Mouse (Mus musculus): ENCODE data around the gene Ube4b. TPM values are rescaled to one million over a fixed set of nuclear protein-coding genes. Genes with fewer than 3 reads are reported as not detected.

Ube4b gene
- polyA plus RNA-seq, 1 experiment from 2014 or later: 14.2 TPM

- 76% methylated on average over 4 of the region's 4 CpGs for WGBS
- ATAC-seq (no peak), DNase-seq (ENCODE audit: low spot score) (peak; percentile 28)
- H3K4me1 ChIP-seq (ENCODE audit: insufficient read depth, low read depth, low read length): no peaks in the 10 kb centered on the region
- H3K9ac ChIP-seq (replicated peaks; ENCODE audit: low read depth): no peak overlapping the region
- H3K4me2 ChIP-seq (replicated peaks; ENCODE audit: low read depth, low read length): no peak overlapping the region
- H3K36me3 ChIP-seq (ENCODE audit: insufficient read depth, low read length): no peaks in the 10 kb centered on the region
- no peaks in the 10 kb centered on the region for H3K9me3 ChIP-seq (ENCODE audit: low read length)
- H3K4me3 ChIP-seq (ENCODE audit: low read depth, low read length): no peak overlapping the region
- TF ChIP-seq CTCF (IDR thresholded peaks at IDR 0.05) (peak; percentile 68), EP300 (IDR thresholded peaks at IDR 0.05) (no peak)
- H3K27ac ChIP-seq (ENCODE audit: low read length): no peak overlapping the region
- no peaks in the 10 kb centered on the region for H3K27me3 ChIP-seq (replicated peaks; ENCODE audit: insufficient read depth, low read length)
These were observed 27.1 kb upstream of the Ube4b start for GRCm38 (mm10) chr4:149453656-149454055.

- Histone ChIP-seq H3K4me1 (ENCODE audit: insufficient read depth, low read depth, low read length) (0 out of 2 replicates have a peak, but pooled peaks cover 1% of the 10 kb centered on the region), H3K4me2 (replicated peaks; ENCODE audit: low read depth, low read length) (no peak overlapping the region), H3K9me3 (ENCODE audit: low read length) (no peaks in the 10 kb centered on the region), H3K4me3 (ENCODE audit: low read depth, low read length) (no peak overlapping the region), H3K36me3 (ENCODE audit: insufficient read depth, low read length) (no peaks in the 10 kb centered on the region), H3K27ac (ENCODE audit: low read length) (no peak overlapping the region), H3K9ac (replicated peaks; ENCODE audit: low read depth) (no peak overlapping the region), H3K27me3 (replicated peaks; ENCODE audit: insufficient read depth, low read length) (no peaks in the 10 kb centered on the region)
- no peak for DNase-seq (ENCODE audit: low spot score)
- WGBS: 75% methylated on average over 3 of the region's 3 CpGs
- TF ChIP-seq CTCF (IDR thresholded peaks at IDR 0.05): no peak
- TF ChIP-seq EP300 (IDR thresholded peaks at IDR 0.05): no peak
- ATAC-seq: no peak
These were observed 24.1 kb upstream of the Ube4b start for GRCm38 (mm10) chr4:149450636-149451035.

- Histone ChIP-seq H3K4me1 (ENCODE audit: insufficient read depth, low read depth, low read length) (0 out of 2 replicates have a peak, but pooled peaks cover 3% of the 10 kb centered on the region), H3K36me3 (ENCODE audit: insufficient read depth, low read length) (no peaks in the 10 kb centered on the region), H3K9ac (replicated peaks; ENCODE audit: low read depth) (no peak overlapping the region), H3K4me2 (replicated peaks; ENCODE audit: low read depth, low read length) (no peak overlapping the region), H3K27ac (ENCODE audit: low read length) (0 out of 2 replicates have a peak overlapping the region, but pooled peaks have one; percentile 79), H3K4me3 (ENCODE audit: low read depth, low read length) (no peak overlapping the region), H3K27me3 (replicated peaks; ENCODE audit: insufficient read depth, low read length) (no peaks in the 10 kb centered on the region), H3K9me3 (ENCODE audit: low read length) (no peaks in the 10 kb centered on the region)
- 48% methylated on average over 1 of the region's 1 CpGs for WGBS
- ATAC-seq (no peak), DNase-seq (ENCODE audit: low spot score) (no peak)
- no peak for TF ChIP-seq EP300 (IDR thresholded peaks at IDR 0.05)
- TF ChIP-seq CTCF (IDR thresholded peaks at IDR 0.05): no peak
These were observed 19.8 kb upstream of the Ube4b start for GRCm38 (mm10) chr4:149446309-149446708.

GRCm38 (mm10) chr4:149445868-149446267, 19.3 kb upstream of the Ube4b start:
- no peaks in the 10 kb centered on the region for H3K27me3 ChIP-seq (replicated peaks; ENCODE audit: insufficient read depth, low read length)
- H3K4me1 ChIP-seq (ENCODE audit: insufficient read depth, low read depth, low read length): 0 out of 2 replicates have a peak, but pooled peaks cover 3% of the 10 kb centered on the region
- 4% methylated on average over 11 of the region's 11 CpGs for WGBS
- TF ChIP-seq EP300 (IDR thresholded peaks at IDR 0.05): no peak
- no peak for TF ChIP-seq CTCF (IDR thresholded peaks at IDR 0.05)
- no peak overlapping the region for H3K9ac ChIP-seq (replicated peaks; ENCODE audit: low read depth)
- H3K4me2 ChIP-seq (replicated peaks; ENCODE audit: low read depth, low read length): peak overlapping the region; percentile 50
- DNase-seq (ENCODE audit: low spot score) (peak; percentile 74), ATAC-seq (peak; percentile 32)
- H3K27ac ChIP-seq (ENCODE audit: low read length): peak overlapping the region; percentile 79
- H3K9me3 ChIP-seq (ENCODE audit: low read length): no peaks in the 10 kb centered on the region
- H3K36me3 ChIP-seq (ENCODE audit: insufficient read depth, low read length): no peaks in the 10 kb centered on the region
- H3K4me3 ChIP-seq (ENCODE audit: low read depth, low read length): peak overlapping the region; percentile 26

GRCm38 (mm10) chr4:149444964-149445701, 18.6 kb upstream of the Ube4b start:
- H3K4me2 ChIP-seq (replicated peaks; ENCODE audit: low read depth, low read length): peak overlapping the region; percentile 50
- H3K4me3 ChIP-seq (ENCODE audit: low read depth, low read length): peak overlapping the region; percentile 26
- no peaks in the 10 kb centered on the region for H3K36me3 ChIP-seq (ENCODE audit: insufficient read depth, low read length)
- H3K9me3 ChIP-seq (ENCODE audit: low read length): no peaks in the 10 kb centered on the region
- WGBS: 1% methylated on average over 36 of the region's 36 CpGs
- DNase-seq (ENCODE audit: low spot score): peak; percentile 98
- no peaks in the 10 kb centered on the region for H3K27me3 ChIP-seq (replicated peaks; ENCODE audit: insufficient read depth, low read length)
- no peak overlapping the region; the same call in 1 of the 2 replicates for H3K9ac ChIP-seq (replicated peaks; ENCODE audit: low read depth)
- 0 out of 2 replicates have a peak, but pooled peaks cover 3% of the 10 kb centered on the region for H3K4me1 ChIP-seq (ENCODE audit: insufficient read depth, low read depth, low read length)
- TF ChIP-seq CTCF (IDR thresholded peaks at IDR 0.05): peak; percentile 98
- TF ChIP-seq EP300 (IDR thresholded peaks at IDR 0.05): no peak
- peak overlapping the region; percentile 79 for H3K27ac ChIP-seq (ENCODE audit: low read length)
- peak; percentile 99 for ATAC-seq

GRCm38 (mm10) chr4:149444465-149444864, 17.9 kb upstream of the Ube4b start:
- TF ChIP-seq EP300 (IDR thresholded peaks at IDR 0.05) (no peak), CTCF (IDR thresholded peaks at IDR 0.05) (no peak)
- H3K36me3 ChIP-seq (ENCODE audit: insufficient read depth, low read length): no peaks in the 10 kb centered on the region
- no peak for DNase-seq (ENCODE audit: low spot score)
- H3K27me3 ChIP-seq (replicated peaks; ENCODE audit: insufficient read depth, low read length): no peaks in the 10 kb centered on the region
- no peak overlapping the region for H3K4me3 ChIP-seq (ENCODE audit: low read depth, low read length)
- WGBS: 47% methylated on average over 1 of the region's 1 CpGs
- no peak overlapping the region for H3K27ac ChIP-seq (ENCODE audit: low read length)
- no peak overlapping the region for H3K9ac ChIP-seq (replicated peaks; ENCODE audit: low read depth)
- no peak overlapping the region for H3K4me2 ChIP-seq (replicated peaks; ENCODE audit: low read depth, low read length)
- no peak for ATAC-seq
- 0 out of 2 replicates have a peak, but pooled peaks cover 3% of the 10 kb centered on the region for H3K4me1 ChIP-seq (ENCODE audit: insufficient read depth, low read depth, low read length)
- H3K9me3 ChIP-seq (ENCODE audit: low read length): no peaks in the 10 kb centered on the region
